Mouse (Mus musculus) liver, postnatal 0 days (tissue): ENCODE measurements at regions not wholly inside any gene's neighbourhood (a gene's known extent, or its start where the extent isn't known, plus 50 kb on each side); places are given as distances from the start of the nearest gene placed in this dataset.

Experiments used
- ATAC-seq: fragments of 200-750 bp; cut with Nextera tagmentation; 2 replicates; pipeline ENCODE4 v1.8.0; 2017; ENCODE audit warnings: mild to moderate bottlenecking, moderate library complexity
- DNase-seq: peaks from one replicate; pipeline ENCODE4 v3.0.0-alpha.2; 2016
- H3K27ac ChIP-seq: fragments of 300-500 bp; sonication (generic); 2 replicates; pipeline ENCODE4 v1.5.1; 2014; ENCODE audit warnings: antibody characterized with exemption, moderate library complexity, mild to moderate bottlenecking, low read depth
- H3K27me3 ChIP-seq: fragments of 300-500 bp; sonication (generic); 2 replicates; pipeline ENCODE4 v1.6.1; 2014; ENCODE audit warnings: low read length, control low read depth, mixed read lengths; ENCODE audit not compliant: insufficient read depth
- H3K36me3 ChIP-seq: fragments of 300-500 bp; sonication (generic); replicated peaks from 2 replicates; pipeline ENCODE4 v1.6.1; 2014; ENCODE audit warnings: mild to moderate bottlenecking, control low read depth, low read length, moderate library complexity, mixed read lengths; ENCODE audit not compliant: insufficient read depth
- H3K4me1 ChIP-seq: fragments of 300-500 bp; sonication (generic); 2 replicates; pipeline ENCODE4 v1.6.1; 2014; ENCODE audit warnings: antibody characterized with exemption, mild to moderate bottlenecking, control low read depth; ENCODE audit not compliant: insufficient read depth
- H3K4me2 ChIP-seq: fragments of 300-500 bp; sonication (generic); 2 replicates; pipeline ENCODE4 v1.6.1; 2014; ENCODE audit warnings: low read depth, mild to moderate bottlenecking, low read length, moderate library complexity, mixed read lengths
- H3K4me3 ChIP-seq: fragments of 300-500 bp; sonication (generic); 2 replicates; pipeline ENCODE4 v1.5.1; 2014; ENCODE audit warnings: low read depth, low read length
- H3K9ac ChIP-seq: fragments of 300-500 bp; sonication (generic); replicated peaks from 2 replicates; pipeline ENCODE4 v1.6.1; 2014; ENCODE audit warnings: mild to moderate bottlenecking, moderate library complexity
- H3K9me3 ChIP-seq: fragments of 300-500 bp; sonication (generic); 2 replicates; pipeline ENCODE4 v1.6.1; 2016; ENCODE audit warnings: mild to moderate bottlenecking, control low read depth, low read length, mixed read lengths
- CTCF ChIP-seq: sonication (generic); IDR thresholded peaks from 2 replicates; pipeline ENCODE4 v1.5.1; 2016; ENCODE audit warnings: antibody characterized with exemption, low read depth
- EP300 ChIP-seq: IDR thresholded peaks from 2 replicates; pipeline ENCODE4 v1.6.1; 2016; ENCODE audit warnings: antibody characterized with exemption, low read depth, mild to moderate bottlenecking
- WGBS: fragments of 180-500 bp; shearing (Covaris S2); extraction: QIAGEN DNeasy Blood & Tissue Kit; methylation state at CpG from one replicate; pipeline ENCODE4 v1.1.7; 2014; ENCODE audit not compliant: insufficient replicate concordance; 5-methylcytosine and 5-hydroxymethylcytosine counted together

GRCm38 (mm10) chr16:73424311-73424710 lies 987.3 kb downstream of the Robo2 start:
- TF ChIP-seq EP300 (no peak), CTCF (no peak)
- H3K27me3 ChIP-seq = no peaks in the 10 kb centered on the region
- H3K36me3 ChIP-seq = no peaks in the 10 kb centered on the region
- ATAC-seq (no peak), DNase-seq (no peak)
- whole genome bisulfite sequencing = 63% methylated on average over 2 of the region's 2 CpGs
- H3K27ac ChIP-seq = no peak overlapping the region
- H3K9ac ChIP-seq = no peak overlapping the region
- H3K4me1 ChIP-seq = no peaks in the 10 kb centered on the region
- no peaks in the 10 kb centered on the region for H3K9me3 ChIP-seq
- no peak overlapping the region for H3K4me2 ChIP-seq
- no peak overlapping the region for H3K4me3 ChIP-seq

GRCm38 (mm10) chr16:73404509-73404908 lies 1007.1 kb downstream of the Robo2 start:
- DNase-seq (no peak), ATAC-seq (no peak)
- Histone ChIP-seq H3K36me3 (no peaks in the 10 kb centered on the region), H3K27me3 (no peaks in the 10 kb centered on the region), H3K4me2 (no peak overlapping the region), H3K27ac (no peak overlapping the region), H3K9ac (no peak overlapping the region), H3K4me3 (no peak overlapping the region), H3K4me1 (no peaks in the 10 kb centered on the region), H3K9me3 (no peaks in the 10 kb centered on the region)
- WGBS = 56% methylated on average over 3 of the region's 3 CpGs
- TF ChIP-seq EP300 (no peak), CTCF (no peak)

DNA sequence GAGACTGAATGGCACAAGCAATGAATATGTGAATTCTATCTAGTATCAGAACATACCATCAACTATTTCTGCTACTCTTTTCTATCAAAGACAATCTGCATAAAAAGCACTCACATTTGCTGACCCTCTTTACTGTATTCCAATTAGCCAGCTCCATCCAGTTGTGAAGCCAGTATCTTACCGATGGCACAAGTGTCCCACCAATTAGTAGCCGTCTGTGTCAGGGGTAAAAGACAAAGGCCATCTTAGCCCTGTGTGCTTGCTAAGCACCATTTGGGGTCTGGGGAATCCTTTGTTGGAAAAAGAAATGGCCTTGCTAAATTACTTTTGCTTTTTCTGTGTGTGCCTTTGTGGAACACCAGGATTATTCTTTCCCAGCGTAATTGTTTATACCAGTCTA lies 1007.5 kb downstream of the Robo2 start:
- Histone ChIP-seq H3K4me3 (no peak overlapping the region), H3K36me3 (no peaks in the 10 kb centered on the region), H3K9me3 (no peaks in the 10 kb centered on the region), H3K27me3 (no peaks in the 10 kb centered on the region), H3K4me1 (no peaks in the 10 kb centered on the region), H3K4me2 (no peak overlapping the region), H3K9ac (no peak overlapping the region), H3K27ac (no peak overlapping the region)
- no peak for DNase-seq
- WGBS = 87% methylated on average over 3 of the region's 3 CpGs
- ATAC-seq = no peak
- TF ChIP-seq CTCF (no peak), EP300 (no peak)

DNA sequence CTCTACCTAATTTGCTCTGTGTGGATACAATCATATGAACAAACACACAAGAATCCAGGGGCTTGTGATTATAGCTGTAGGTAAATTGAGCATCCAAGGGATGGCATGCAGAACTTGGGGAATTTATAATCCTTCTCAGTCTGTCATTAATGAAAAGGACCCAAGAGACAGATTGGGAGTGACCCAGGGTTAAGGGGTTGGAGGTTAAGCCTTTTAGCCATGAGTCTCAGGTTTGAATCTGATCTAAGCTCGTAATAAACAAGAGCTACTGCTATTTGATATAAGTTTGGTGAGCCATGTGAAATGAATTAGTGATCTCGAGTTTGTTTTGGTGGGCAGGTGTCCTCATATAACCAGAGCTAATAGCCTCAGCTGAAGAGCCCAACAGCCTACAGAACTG lies 1032.6 kb downstream of the Robo2 start:
- no peaks in the 10 kb centered on the region for H3K27me3 ChIP-seq
- no peaks in the 10 kb centered on the region for H3K36me3 ChIP-seq
- no peak overlapping the region for H3K4me2 ChIP-seq
- no peak overlapping the region for H3K9ac ChIP-seq
- no peak overlapping the region for H3K27ac ChIP-seq
- no peaks in the 10 kb centered on the region for H3K9me3 ChIP-seq
- 68% methylated on average over 2 of the region's 2 CpGs for WGBS
- H3K4me1 ChIP-seq = no peaks in the 10 kb centered on the region
- ATAC-seq = no peak
- TF ChIP-seq EP300 (no peak), CTCF (no peak)
- no peak for DNase-seq
- no peak overlapping the region for H3K4me3 ChIP-seq

DNA sequence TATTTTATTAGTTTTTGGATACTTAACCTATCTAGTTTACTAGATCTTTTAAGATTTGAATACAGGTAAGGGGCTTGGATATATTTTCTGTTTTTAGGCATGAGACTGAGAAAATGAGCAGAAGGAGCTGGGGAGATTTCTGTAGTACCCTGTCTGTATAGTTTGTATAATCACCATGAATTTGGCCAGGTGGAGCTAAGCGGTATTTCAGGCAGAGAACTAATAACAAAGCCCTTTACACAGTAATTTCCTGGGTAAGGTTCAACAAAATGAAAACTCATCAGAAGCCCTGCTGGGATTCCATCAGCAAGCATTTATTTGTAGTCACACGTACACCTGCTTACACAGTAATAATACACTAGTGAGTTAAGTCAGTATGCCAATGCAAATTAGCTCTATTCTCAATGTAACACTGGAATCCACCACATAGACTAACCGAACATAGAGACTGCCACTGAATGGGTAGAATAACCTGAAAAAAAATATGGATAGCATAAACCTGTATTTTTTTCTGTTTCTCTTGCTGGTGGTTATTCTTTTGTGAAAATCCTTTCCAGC lies 1036.9 kb downstream of the Robo2 start:
- Histone ChIP-seq H3K27me3 (no peaks in the 10 kb centered on the region), H3K9me3 (no peaks in the 10 kb centered on the region), H3K9ac (no peak overlapping the region), H3K27ac (no peak overlapping the region), H3K36me3 (no peaks in the 10 kb centered on the region), H3K4me2 (no peak overlapping the region), H3K4me1 (no peaks in the 10 kb centered on the region), H3K4me3 (no peak overlapping the region)
- 72% methylated on average over 3 of the region's 3 CpGs for WGBS
- TF ChIP-seq EP300 (no peak), CTCF (no peak)
- DNase-seq (no peak), ATAC-seq (no peak)

- no peak for ATAC-seq
These were observed 1042.9 kb downstream of the Robo2 start for GRCm38 (mm10) chr16:73368607-73369233.

More at GRCm38 (mm10) chr16:73368607-73369233, 1042.9 kb downstream of the Robo2 start:
- no peaks in the 10 kb centered on the region for H3K4me1 ChIP-seq
- no peaks in the 10 kb centered on the region for H3K9me3 ChIP-seq
- 55% methylated on average over 10 of the region's 10 CpGs for WGBS
- no peak for TF ChIP-seq CTCF
- no peak for TF ChIP-seq EP300
- no peak for DNase-seq
- H3K4me2 ChIP-seq = no peak overlapping the region
- H3K36me3 ChIP-seq = no peaks in the 10 kb centered on the region
- H3K27ac ChIP-seq = no peak overlapping the region
- H3K9ac ChIP-seq = no peak overlapping the region
- H3K4me3 ChIP-seq = no peak overlapping the region
- no peaks in the 10 kb centered on the region for H3K27me3 ChIP-seq
